Mouse (Mus musculus): ENCODE results near the gene Sirpb1c. TPM values are rescaled to one million over a fixed set of nuclear protein-coding genes. Genes with fewer than 3 reads are reported as not detected.

Gene Sirpb1c
- polyA plus RNA-seq (2012; rRNA removed): not detected in 2 replicates

DNA sequence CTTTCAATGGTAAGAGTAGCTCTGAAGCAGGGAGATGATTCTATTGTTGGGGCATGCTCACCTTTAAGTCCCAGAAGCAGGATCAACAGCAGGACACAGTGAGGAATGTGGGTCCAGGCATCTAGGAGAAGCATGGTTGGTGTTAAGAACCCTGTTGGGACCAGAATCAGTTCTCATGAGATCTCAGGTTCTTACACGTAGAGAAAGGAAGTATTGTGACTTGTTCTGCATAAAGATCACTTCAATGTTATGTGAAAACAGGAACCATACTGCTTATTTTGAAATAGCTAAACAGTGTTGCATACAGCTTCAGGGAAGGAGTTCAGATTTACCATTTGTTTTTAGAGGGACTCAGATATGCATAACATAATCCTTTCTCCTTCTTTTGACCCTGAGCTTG, at the start of gene Sirpb1c:
Gene Sirpb1c (minus strand): TSS at position 249 of the 400 bp plus-strand sequence.

Other genes starting within 250 kb of the Sirpb1c start
- not detected in 2 replicates for gene Gm5150, start 157.9 kb upstream of the Sirpb1c start, polyA plus RNA-seq (2012; rRNA removed)